Mouse (Mus musculus): ENCODE measurements around the gene Abcc2. TPM values are rescaled to one million over a fixed set of nuclear protein-coding genes. Genes with fewer than 3 reads are reported as not detected.

Abcc2 gene
- total RNA-seq, 2 experiments from 2014 or later: 0.05 to 0.52 TPM

GRCm38 (mm10) chr19:43776561-43776960 lies 5.4 kb upstream of the Abcc2 start:
- no peak for DNase-seq (ENCODE audit: extremely low spot score in 1 of 2, low spot score in 1 of 2)

GRCm38 (mm10) chr19:43777308-43777707 lies 4.7 kb upstream of the Abcc2 start:
- no peak for DNase-seq (ENCODE audit: extremely low spot score in 1 of 2, low spot score in 1 of 2)

- no peak for DNase-seq (ENCODE audit: extremely low spot score in 1 of 2, low spot score in 1 of 2)
Measured at GRCm38 (mm10) chr19:43780391-43780790, 1.6 kb upstream of the Abcc2 start.

- DNase-seq (ENCODE audit: extremely low spot score in 1 of 2, low spot score in 1 of 2): no peak
Measured at GRCm38 (mm10) chr19:43784761-43785160, 2.8 kb downstream of the Abcc2 start.

- DNase-seq (ENCODE audit: extremely low spot score in 1 of 2, low spot score in 1 of 2): no peak
Measured at GRCm38 (mm10) chr19:43786249-43787026, 4.4 kb downstream of the Abcc2 start.

GRCm38 (mm10) chr19:43789817-43790216 lies 7.8 kb downstream of the Abcc2 start:
- no peak for DNase-seq (ENCODE audit: extremely low spot score in 1 of 2, low spot score in 1 of 2)

- no peak for DNase-seq (ENCODE audit: extremely low spot score in 1 of 2, low spot score in 1 of 2)
Measured at GRCm38 (mm10) chr19:43792537-43792936, 10.5 kb downstream of the Abcc2 start.

- DNase-seq (ENCODE audit: extremely low spot score in 1 of 2, low spot score in 1 of 2): no peak
Measured at GRCm38 (mm10) chr19:43793951-43794350, 12.0 kb downstream of the Abcc2 start.

GRCm38 (mm10) chr19:43795511-43795910 lies 13.5 kb downstream of the Abcc2 start:
- DNase-seq (ENCODE audit: extremely low spot score in 1 of 2, low spot score in 1 of 2): no peak

- no peak for DNase-seq (ENCODE audit: extremely low spot score in 1 of 2, low spot score in 1 of 2)
Measured at GRCm38 (mm10) chr19:43797216-43797615, 15.2 kb downstream of the Abcc2 start.

GRCm38 (mm10) chr19:43801427-43802051 lies 19.5 kb downstream of the Abcc2 start:
- DNase-seq (ENCODE audit: extremely low spot score in 1 of 2, low spot score in 1 of 2): no peak

- DNase-seq (ENCODE audit: extremely low spot score in 1 of 2, low spot score in 1 of 2): no peak
Measured at GRCm38 (mm10) chr19:43803866-43804265, 21.9 kb downstream of the Abcc2 start.

GRCm38 (mm10) chr19:43809331-43809730 lies 27.3 kb downstream of the Abcc2 start:
- DNase-seq (ENCODE audit: extremely low spot score in 1 of 2, low spot score in 1 of 2): no peak

- no peak for DNase-seq (ENCODE audit: extremely low spot score in 1 of 2, low spot score in 1 of 2)
Measured at GRCm38 (mm10) chr19:43811419-43811818, 29.4 kb downstream of the Abcc2 start.

GRCm38 (mm10) chr19:43813315-43813714 lies 31.3 kb downstream of the Abcc2 start:
- DNase-seq (ENCODE audit: extremely low spot score in 1 of 2, low spot score in 1 of 2): no peak

GRCm38 (mm10) chr19:43815661-43816414 lies 33.8 kb downstream of the Abcc2 start:
- no peak for DNase-seq (ENCODE audit: extremely low spot score in 1 of 2, low spot score in 1 of 2)

GRCm38 (mm10) chr19:43826855-43827254 lies 44.9 kb downstream of the Abcc2 start:
- DNase-seq (ENCODE audit: extremely low spot score in 1 of 2, low spot score in 1 of 2): no peak

GRCm38 (mm10) chr19:43832425-43833069 lies 50.6 kb downstream of the Abcc2 start:
- peak; percentile 54 to 84 for DNase-seq (ENCODE audit: extremely low spot score in 1 of 2, low spot score in 1 of 2)

- DNase-seq (ENCODE audit: extremely low spot score in 1 of 2, low spot score in 1 of 2): no peak
Measured at GRCm38 (mm10) chr19:43843184-43843583, 61.2 kb downstream of the Abcc2 start.

GRCm38 (mm10) chr19:43845331-43845908 lies 63.4 kb downstream of the Abcc2 start:
- DNase-seq (ENCODE audit: extremely low spot score in 1 of 2, low spot score in 1 of 2): no peak

All from layer of hippocampus, postnatal 25 days (tissue).